Mouse (Mus musculus): ENCODE data around the gene Prep.
"Not testable (repeated sequence)": the region's sequence is repeated elsewhere in the genome, so short reads cannot be mapped to it uniquely, and the experiment has no call there.

Gene Prep

DNA sequence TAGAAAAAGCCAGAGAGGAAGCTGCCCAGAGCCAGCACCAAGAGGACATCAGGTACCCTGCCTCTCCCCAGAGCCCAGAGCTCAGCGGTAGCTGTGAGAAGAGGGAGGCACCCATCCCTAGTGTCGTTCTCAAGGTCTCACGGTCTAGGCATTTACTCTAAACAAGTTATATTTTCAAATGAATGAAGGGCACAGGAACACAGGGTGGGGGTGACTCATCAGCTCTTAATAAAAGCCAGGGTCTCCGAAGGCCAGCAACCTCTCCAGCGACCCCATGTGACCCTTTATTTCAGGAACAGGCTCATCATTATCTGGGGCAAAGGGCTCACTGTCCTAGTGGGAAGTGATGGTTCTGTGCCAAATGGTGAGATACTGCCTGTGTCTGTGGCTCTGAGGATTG, 55.5 kb downstream of the Prep start:
- no peak for DNase-seq

DNA sequence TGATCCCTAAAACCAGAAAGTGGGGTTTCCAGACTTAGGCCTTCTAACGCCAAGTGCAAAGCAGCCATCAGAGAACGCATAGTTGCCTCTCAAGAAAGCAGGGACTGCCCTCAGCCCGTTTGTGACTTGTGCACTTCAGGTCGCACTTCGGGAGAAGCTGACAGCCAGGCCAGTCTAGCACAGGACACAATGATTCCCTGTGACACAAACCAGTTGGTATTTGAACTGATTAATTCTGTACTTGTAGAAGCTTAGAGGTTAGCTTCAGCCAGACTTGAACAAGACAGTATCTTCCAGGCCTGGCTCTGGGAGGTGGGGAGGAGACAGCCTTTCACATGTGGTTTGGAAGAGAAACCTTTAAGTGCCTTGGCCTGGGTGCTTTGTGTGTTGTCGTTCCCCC, 56.0 kb downstream of the Prep start:
- no peak for DNase-seq

DNA sequence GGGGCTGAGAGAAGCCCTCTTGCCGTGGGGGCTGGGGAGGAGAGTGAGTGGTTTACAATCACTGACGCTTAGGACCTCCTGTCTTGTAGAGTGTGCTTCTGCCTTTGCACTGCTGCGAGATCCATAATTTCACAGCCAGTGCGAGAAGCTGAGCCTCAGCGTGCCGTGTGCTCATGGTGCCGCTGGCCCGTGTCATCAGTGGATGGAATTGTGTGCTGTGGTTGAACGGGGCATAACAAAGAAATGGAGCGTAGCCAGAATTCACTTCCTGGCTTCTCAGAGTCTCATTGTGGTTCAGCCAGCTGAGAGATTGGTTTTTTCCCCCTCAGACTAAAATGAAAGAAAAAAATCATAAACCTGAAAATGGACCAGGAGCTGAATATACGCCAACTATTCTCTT, 62.1 kb downstream of the Prep start:
- DNase-seq = peak; percentile 32

DNA sequence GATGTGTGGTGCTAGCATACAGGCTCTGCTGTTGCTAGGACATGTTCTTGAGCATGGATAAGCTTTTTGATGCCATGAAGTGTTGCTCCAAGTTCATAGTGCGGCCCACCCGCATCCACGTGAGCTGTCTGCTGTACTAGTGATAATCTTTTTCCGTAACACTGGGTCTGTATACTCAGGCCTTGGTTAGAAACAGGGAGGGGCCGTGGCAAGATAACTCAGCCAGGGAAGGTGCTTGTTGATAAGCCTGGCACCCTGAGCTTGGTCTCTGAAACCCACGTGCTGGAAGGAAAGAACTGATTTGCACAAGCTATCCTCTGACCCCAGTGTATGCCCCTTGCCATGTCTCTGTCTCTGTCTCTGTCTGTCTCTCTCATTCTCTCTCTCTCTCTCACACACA, 63.0 kb downstream of the Prep start:
- DNase-seq = no peak

DNA sequence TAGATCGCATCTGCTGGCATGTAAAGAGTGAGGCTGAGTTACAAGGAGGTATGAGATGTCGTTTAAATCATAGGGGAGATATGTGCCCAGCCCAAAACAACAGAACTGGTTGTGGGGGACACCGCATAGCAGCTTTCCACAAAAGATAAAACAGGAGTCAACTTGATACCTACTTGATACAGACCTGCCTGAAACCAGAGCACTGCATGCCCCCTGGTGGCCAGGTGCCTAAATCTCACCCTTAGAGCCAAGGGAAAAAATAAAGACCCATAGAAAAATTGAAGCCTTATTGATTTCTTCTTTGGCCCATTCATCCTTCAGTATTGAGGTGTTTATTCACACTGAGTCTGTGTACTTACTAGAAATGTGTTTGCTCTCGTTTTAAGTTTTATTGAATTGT, 65.4 kb downstream of the Prep start:
- peak; percentile 67 for DNase-seq

DNA sequence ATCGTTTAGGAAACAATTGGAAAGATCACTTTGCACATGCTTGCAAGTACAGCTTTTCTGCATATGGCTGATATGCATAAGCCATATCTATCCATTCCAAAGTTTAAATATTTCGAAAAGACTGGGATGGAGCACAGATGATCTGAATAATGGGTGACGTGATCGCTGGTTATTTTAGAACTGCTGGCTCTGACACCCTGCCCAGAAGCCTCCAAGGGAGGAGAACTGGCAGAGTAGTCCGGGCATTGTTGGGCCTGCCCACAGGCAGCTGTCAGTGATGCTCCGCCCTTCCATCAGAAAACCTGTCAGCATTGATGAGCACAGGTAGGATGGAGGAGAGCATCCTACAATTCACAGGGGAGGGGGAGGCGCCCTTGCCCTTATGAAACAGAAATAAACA, 69.8 kb downstream of the Prep start:
- no peak for DNase-seq

DNA sequence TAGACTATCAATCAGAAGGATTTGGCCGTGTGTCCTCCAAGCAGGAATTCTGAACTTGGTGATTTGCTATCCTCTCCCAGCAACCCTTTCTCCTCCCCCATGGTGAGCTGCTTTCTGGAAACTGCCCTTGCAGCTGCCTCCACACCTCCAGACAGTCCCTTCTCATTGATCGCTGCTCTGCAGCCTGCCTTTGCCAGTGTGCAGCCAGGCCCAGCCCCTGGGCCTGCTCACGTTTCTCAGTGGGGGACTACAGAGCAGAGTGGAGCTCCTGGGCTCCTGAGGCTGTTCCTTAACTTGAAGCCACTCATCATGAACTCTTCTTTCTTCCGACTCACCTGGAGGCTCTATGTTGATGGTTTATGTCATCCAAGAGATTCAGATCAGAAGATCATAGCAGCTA, 72.9 kb downstream of the Prep start:
- DNase-seq = no peak

DNA sequence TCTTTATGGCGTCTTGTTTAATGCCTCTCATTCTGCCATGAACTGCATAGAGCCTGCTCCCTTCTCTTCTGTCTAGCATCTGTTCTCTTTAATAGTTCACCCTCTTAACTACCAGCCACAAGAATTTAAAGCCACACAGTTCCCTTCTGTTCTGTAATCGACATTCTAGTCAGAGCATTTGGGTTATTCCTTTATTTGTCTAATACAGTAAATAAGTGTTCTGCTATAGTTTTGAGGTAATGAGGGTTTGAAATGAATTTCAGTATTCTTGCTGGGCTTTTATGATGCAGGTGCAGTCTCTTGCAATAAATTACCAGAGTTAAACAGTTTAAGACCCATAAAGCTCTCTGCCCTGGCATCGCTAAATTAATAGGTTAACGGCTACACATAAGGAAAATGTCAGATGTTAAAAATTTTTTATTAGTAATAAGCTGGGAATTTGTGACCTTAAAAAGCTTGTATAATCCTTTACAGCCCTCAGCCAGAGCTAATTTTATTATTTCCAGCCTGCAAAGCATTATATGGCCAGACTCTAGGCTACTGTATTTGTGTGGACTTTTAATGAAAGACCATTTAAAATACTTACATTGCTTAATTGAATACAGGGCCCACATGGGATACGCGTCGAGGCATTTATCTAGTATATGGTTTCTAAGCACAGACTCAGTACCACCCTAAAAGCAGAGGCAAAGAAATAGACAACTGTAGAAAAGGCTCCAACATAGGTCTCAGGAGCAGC, 73.6 kb downstream of the Prep start:
- DNase-seq = no peak

DNA sequence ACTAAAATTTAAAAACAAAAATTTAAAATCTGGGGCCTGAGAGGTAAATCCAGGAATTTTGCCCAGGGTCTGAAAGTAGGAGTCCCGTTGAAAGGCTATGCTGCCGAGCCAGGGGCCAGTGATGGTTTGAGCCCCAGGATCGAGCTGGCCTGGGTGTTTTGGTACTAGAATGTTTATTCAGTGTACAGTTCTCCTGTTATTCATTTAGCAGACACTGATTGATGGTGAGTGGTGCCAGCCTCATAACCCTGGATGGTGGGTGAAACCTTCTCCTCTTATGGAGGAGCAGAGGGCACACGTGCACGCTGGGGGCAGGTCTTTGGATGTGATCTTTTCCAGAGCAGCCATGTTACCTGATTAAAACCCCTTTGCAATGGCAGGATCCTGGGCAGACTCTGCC, 75.4 kb downstream of the Prep start:
- DNase-seq = no peak

DNA sequence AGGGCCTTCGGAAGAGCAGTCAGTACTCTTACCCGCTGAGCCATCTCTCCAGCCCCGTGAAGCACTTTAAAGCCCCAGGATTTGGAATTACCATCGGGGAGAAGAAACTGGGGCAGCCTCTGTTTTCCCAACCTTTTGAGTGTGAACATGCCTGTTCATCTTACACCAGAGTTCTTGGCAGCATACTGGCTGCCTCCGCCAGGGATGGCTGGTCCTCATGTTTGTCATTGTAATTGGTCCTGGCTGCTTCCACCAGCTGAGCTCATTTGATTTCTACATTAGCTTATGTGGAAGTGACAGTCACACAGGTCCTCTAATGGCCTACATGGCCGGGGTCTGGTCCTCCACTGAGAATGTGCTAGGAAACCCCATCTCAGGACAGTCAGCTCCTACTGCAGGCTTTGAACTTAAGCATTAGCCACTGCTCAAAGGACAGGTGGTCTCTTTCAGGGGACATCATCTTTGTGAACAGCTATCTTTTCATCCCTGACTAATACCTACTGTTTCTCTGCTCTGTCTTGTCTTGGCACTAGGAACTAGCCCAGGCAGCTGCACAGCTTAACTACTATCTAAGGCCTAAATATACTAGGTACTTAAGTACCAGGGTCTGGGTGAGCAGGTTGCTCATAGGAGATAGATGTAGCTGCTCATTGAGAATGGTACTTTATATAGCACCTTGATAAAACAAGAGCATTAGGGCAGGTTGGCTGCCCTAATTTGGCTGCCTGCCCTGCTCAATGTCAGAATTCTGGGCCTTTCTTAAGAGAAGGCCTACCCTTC, 77.2 kb downstream of the Prep start:
- DNase-seq = no peak

DNA sequence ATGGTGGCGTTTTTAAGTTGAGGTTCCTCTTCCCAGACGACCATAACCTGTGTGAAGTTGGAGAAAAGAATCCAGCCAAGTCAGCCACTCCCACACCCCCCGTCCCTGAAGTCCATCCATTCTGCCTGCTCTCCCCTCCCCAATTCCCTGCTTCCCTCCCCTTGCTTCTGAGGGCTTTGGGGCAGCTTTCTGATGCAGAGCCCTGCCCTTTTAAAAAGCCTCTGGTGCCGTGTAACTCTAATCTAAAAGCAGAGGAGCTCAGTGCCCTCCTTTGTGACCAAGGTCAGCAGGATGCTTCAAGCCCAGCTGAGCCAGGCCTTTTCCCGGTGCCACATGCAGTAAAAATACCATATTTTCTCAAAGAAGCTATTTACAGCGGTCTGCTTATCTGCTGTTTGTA, 79.8 kb downstream of the Prep start:
- no peak for DNase-seq

DNA sequence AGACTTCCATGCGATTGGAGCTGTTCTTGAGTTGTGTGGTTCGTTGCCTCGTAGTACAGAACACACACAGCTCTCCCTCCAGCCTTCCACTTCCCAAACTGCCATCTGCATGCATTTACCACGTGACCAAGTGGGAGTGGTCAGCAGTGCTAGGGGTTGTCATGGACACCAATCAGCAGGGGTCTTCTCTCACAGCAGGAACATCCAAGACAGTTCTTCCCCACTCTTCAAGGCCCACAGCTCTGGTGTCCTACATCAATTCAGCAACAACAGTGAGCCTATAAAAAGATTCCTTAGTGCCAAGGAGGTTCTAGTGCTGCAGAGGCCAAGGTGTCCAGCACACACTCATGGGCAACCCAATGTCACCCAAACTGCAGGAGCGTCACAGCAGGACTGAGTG, 84.1 kb downstream of the Prep start:
- no peak for DNase-seq

DNA sequence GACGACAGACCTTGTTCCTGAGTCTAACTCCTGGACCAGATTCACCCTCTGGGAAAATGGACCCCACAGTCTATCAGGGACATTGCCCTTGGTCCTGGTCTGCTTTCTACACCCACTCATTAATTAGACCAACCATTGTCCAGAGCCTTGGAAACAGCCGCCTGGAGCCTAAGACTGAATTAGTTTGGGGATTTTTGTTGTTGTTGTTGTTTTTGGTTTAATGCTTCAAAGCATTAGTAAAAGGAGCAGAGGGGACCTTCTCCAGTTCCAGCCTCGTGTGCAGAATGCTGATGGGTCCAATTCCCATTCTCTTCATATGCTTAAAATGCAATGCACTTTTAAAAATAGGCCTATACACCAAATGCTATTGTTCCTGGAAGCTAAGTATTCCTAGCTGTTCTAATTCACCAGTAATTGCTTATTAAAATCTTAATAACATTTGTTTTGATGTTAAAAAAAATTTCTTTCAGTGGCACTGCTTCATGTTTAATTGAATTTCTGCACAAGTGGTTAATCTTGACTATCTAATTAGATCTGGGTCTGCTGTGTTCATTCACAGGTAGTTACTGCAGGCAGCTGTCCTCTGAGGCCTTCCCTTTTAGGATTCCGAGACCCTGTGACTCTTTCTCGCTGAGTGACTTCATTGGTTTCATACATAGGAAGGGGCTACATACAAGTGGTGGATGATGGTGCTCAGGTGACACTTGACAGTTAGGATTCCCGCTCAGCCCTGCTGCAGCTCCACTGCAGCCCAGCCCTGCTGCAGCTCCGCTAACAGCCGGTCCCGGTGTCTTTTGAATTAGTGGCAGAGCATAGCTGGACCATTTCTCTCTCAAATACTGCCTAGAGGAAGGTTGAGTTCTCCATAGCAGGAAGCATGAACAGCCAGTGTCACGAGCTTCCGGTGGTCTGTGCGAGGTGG, 85.0 kb downstream of the Prep start:
- no peak for DNase-seq

DNA sequence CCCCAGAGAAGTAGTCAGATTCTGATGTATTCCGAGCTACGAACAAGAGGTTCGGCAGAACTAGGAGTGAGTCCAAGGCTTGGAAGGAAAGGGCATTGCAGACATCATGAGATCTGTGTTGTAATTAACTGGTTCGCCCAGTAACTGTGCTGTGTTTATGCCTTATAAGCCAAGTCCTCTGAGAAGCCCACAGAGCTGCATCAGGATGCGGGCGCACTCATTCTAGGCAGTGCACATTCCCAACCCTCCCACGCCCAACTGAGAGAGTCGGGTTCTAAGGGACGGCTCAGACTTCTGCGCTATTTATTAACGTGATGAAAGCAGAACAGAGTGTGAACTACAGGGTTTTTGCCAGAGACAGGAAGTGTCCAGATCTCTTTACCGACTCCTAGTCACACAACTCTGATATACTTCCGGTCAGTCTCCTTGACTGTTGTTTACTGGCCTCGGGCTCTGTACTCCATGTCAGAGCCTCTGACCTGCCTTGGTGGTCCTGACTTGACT, 87.6 kb downstream of the Prep start:
- DNase-seq = no peak

DNA sequence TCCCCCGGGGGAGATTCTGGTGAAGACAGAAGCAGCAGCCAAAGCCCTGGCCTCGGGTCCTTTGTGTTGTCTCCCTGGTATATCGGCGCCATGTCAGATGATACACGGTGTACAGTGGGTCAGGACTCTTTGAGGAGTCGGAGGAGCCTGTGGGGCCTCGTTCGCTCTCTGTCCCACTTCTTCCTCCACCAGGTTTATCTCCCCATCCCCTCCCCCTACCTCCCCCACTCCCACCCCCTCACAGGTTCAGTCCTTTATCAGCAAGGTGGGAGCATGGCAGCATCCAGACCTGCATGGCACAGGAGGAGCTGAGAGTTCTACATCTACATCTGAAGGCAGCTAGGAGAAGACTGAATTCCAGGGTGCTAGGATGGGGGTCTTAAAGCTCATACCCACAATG, 98.8 kb downstream of the Prep start:
- no peak for DNase-seq

DNA sequence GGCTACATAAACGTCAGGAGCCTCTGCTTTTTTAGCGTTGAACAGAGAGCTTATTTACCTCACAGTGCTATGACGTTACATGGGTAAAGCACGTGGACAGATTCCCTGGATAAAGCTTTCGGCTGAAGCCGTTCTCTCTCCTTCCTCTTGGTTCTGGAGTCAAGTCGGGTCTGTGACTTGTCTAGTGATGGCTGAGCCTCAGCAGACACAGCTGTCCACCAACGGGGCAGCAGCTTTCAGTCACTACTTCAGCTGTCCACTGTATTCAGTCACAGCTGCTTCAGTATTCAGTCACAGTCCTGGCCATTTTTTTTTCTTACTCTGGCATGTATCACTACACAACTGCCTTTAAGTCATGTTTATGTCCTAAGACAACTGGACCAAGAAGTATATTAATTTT, 106.9 kb downstream of the Prep start:
- DNase-seq = no peak

DNA sequence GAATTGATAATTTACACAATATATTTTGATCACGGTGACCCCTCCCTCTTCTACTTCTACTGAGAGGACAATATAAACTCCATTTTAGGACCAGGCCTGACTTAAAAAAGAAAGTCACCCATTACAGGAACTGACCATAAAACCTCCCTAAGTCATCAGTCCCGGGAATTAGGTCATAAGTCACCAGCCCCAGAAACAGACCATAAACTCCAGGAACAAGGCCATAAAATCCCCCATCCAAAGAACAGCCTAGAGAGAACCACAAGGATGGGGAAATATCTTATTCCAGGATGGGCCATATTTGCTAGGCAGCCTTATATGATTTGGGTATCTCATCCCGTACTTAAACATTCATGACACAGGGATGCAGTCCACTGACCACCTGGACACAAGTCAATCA, 107.3 kb downstream of the Prep start:
- DNase-seq = no peak

DNA sequence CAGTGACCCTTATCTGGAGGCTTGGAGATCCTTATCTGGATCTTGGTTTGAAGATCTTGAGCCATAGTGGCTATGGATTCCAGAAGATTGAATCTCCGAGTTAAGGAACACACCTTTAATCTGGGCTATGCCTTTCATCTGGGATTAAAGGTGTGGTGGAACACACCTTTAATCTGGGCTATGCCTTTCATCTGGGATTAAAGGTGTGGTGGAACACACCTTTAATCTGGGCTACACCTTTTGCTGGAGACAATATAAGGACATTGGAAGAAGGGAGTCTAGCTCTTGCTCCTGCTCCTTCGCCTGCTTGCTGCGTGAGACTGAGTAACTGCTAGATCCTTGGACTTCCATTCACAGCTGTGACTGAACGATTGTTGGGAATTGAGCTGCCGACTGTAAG, 110.8 kb downstream of the Prep start, which contains the start of gene Popdc3:
TSS of gene Popdc3 (plus strand) at position 301 of the 400 bp plus-strand sequence.
- not testable (repeated sequence) for DNase-seq

DNA sequence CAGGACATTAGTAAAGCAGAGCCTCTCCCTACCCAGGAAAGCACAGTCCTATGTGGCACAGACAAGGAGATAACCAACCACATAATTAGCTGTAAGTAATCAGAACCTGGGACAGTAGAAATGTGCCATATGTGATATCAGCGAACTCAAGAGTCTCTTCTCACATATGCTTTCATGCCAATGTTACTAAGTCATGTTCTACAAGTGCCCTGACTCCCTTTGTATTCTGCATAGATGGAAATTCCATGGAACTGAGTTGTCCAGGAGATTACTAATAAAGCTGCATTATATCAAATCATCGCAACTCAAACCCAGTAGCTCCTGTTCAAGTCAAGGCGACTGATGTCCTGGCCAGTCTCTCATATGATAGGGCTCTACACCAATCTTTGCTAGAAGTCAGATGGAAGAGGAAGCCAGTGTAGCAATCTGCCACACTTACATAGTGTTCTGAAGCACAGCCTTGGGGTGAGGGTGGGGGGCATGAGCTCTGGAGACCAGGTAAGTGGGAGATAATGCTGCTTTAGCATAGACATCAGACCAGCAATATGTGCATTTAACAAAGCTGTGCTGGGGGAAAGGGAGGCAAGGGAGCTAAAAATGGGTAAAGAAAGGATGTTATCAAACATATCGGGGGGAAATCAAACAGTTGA, 113.8 kb downstream of the Prep start:
- DNase-seq = no peak

DNA sequence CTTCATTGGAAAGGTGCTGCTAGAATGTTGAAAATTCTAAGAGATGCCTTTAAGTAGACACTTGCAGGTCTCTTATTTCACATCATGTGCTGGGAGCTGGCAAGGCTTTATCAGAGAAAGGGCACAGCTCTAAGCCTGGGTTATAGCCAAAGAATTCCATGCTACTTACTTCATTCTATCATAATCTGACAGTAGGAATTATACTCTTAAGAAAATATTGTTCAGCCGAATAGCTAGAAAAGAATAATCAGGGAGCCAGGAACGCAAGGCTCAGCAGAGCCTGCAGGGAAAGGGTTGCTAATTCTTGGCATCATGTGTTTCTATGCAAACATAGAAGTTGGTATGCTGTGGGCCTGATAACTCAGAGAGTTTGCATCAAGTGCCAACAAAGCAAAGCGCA, 114.3 kb downstream of the Prep start:
- no peak for DNase-seq

DNA sequence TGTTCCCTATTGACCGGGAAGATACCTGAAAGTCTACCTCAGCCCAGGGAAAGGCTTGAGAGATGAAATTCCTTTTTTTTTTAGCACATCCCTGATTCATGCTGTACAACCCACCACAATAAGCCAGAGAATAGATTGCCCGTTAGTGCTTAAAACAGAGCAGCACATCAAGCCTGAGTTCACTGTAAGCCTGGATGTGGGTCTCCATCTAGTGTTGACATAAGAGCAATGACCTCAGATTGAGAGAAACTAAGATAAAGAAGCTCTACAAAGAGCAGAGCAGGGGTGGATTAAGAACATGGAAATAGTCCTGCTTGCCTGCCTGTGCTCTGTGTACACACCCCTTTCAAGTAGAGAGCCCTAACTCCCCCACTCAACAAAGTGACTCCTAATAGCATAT, 118.5 kb downstream of the Prep start:
- no peak for DNase-seq
